Mouse (Mus musculus) monocyte, adult 2 months (primary cell): ENCODE data around the gene Rbm10.
A peak's percentile ranks its signal among the peaks of the same experiment; 100 is the strongest.

ENCODE experiments used
- DNase-seq, 2 experiments: peaks; one replicate each; pipeline ENCODE4 v3.0.0; 2022; ENCODE audit warnings: low spot score in 2 of 2, low read depth in 1 of 2

The Rbm10 gene

GRCm38 (mm10) chrX:20617176-20617902, at the start of gene Rbm10, which contains the start of gene Ndufb11:
Gene Rbm10, plus strand, starts transcription at chrX:20617503.
Gene Ndufb11, minus strand, starts transcription at chrX:20617619.
- peak; percentile 60 to 66 for DNase-seq

GRCm38 (mm10) chrX:20571024-20571423, 46.3 kb upstream of the Rbm10 start:
- DNase-seq: no peak

- DNase-seq: no peak
These were observed 44.6 kb upstream of the Rbm10 start for GRCm38 (mm10) chrX:20572683-20573082.

GRCm38 (mm10) chrX:20573927-20574326, 43.4 kb upstream of the Rbm10 start:
- no peak for DNase-seq

GRCm38 (mm10) chrX:20587968-20588367, 29.3 kb upstream of the Rbm10 start:
- DNase-seq: no peak

GRCm38 (mm10) chrX:20608500-20608899, 8.8 kb upstream of the Rbm10 start:
- DNase-seq: no peak

GRCm38 (mm10) chrX:20616861-20617175, 485 bp upstream of the Rbm10 start:
- no peak for DNase-seq

- no peak for DNase-seq
These were observed 648 bp downstream of the Rbm10 start for GRCm38 (mm10) chrX:20617903-20618399.

GRCm38 (mm10) chrX:20638141-20638540, 20.8 kb downstream of the Rbm10 start:
- no peak for DNase-seq

- no peak for DNase-seq
These were observed 27.5 kb downstream of the Rbm10 start for GRCm38 (mm10) chrX:20644780-20645179.

GRCm38 (mm10) chrX:20657593-20657992, 40.3 kb downstream of the Rbm10 start:
- no peak for DNase-seq

GRCm38 (mm10) chrX:20658026-20658652, 40.8 kb downstream of the Rbm10 start, which contains the start of gene Uba1:
Gene Uba1, plus strand, starts transcription at chrX:20658326.
- peak; percentile 10 to 41 for DNase-seq

GRCm38 (mm10) chrX:20658891-20659406, 41.6 kb downstream of the Rbm10 start:
- no peak for DNase-seq

GRCm38 (mm10) chrX:20662317-20662715, 45.0 kb downstream of the Rbm10 start:
- no peak for DNase-seq

- peak; percentile 52 to 77 for DNase-seq
These were observed 45.6 kb downstream of the Rbm10 start for GRCm38 (mm10) chrX:20662716-20663443.

- no peak for DNase-seq
These were observed 46.1 kb downstream of the Rbm10 start for GRCm38 (mm10) chrX:20663444-20663790.

GRCm38 (mm10) chrX:20687519-20688067, 70.3 kb downstream of the Rbm10 start, which contains the start of gene Cdk16:
Gene Cdk16, plus strand, starts transcription at chrX:20687954.
- DNase-seq: peak; percentile 56 to 70

- DNase-seq: peak; percentile 41 to 68
These were observed 70.8 kb downstream of the Rbm10 start for GRCm38 (mm10) chrX:20688068-20688547.

GRCm38 (mm10) chrX:20688615-20689014, 71.3 kb downstream of the Rbm10 start:
- peak; percentile 4 to 14 for DNase-seq

GRCm38 (mm10) chrX:20691566-20691965, 74.3 kb downstream of the Rbm10 start:
- no peak for DNase-seq

GRCm38 (mm10) chrX:20692616-20693015, 75.3 kb downstream of the Rbm10 start:
- no peak for DNase-seq
